Mouse (Mus musculus) neural tube, embryonic 13.5 days (tissue): ENCODE data around the gene Ech1. TPM values are rescaled to one million over a fixed set of nuclear protein-coding genes. Genes with fewer than 3 reads are reported as not detected.

Experiments used
- ATAC-seq: fragments of 200-750 bp; cut with Nextera tagmentation; 2 replicates; pipeline ENCODE4 v1.8.0; 2017; ENCODE audit warnings: low read depth, mild to moderate bottlenecking, moderate TSS enrichment, moderate library complexity
- H3K27ac ChIP-seq: fragments of 300-500 bp; sonication (generic); replicated peaks from 2 replicates; pipeline ENCODE4 v1.5.1; 2015; ENCODE audit warnings: moderate library complexity, mild to moderate bottlenecking, inconsistent platforms
- H3K27me3 ChIP-seq: fragments of 300-500 bp; sonication (generic); 2 replicates; pipeline ENCODE4 v1.6.1; 2015; ENCODE audit warnings: mild to moderate bottlenecking, inconsistent platforms
- H3K36me3 ChIP-seq: fragments of 300-500 bp; sonication (generic); 2 replicates; pipeline ENCODE4 v1.6.1; 2015; ENCODE audit warnings: mild to moderate bottlenecking, inconsistent platforms
- H3K4me1 ChIP-seq: fragments of 300-500 bp; sonication (generic); replicated peaks from 2 replicates; pipeline ENCODE4 v1.6.1; 2015; ENCODE audit warnings: inconsistent platforms
- H3K4me2 ChIP-seq: fragments of 300-500 bp; sonication (generic); 2 replicates; pipeline ENCODE4 v1.6.1; 2015; ENCODE audit warnings: inconsistent platforms, mild to moderate bottlenecking, moderate library complexity
- H3K4me3 ChIP-seq: fragments of 300-500 bp; sonication (generic); 2 replicates; pipeline ENCODE4 v1.5.1; 2015; ENCODE audit warnings: mild to moderate bottlenecking, inconsistent platforms
- H3K9ac ChIP-seq: fragments of 300-500 bp; sonication (generic); 2 replicates; pipeline ENCODE4 v1.6.1; 2015; ENCODE audit warnings: moderate library complexity, mild to moderate bottlenecking, inconsistent platforms
- H3K9me3 ChIP-seq: fragments of 300-500 bp; sonication (generic); 2 replicates; pipeline ENCODE4 v1.6.1; 2016; ENCODE audit warnings: inconsistent platforms
- WGBS: fragments of 180-500 bp; shearing (Covaris S2); methylation state at CpG from one replicate; pipeline ENCODE4 v1.1.7; 2015; 5-methylcytosine and 5-hydroxymethylcytosine counted together
- polyA plus RNA-seq: library from polyadenylated mRNA; unstranded; fragments of >200 nt; fragmentation: Nextera tagmentation; extraction: Ambion mirVana; gene quantifications from 2 replicates; pipeline ENCODE4 v1.2.1, GENCODE M21; 2015

Ech1 gene
- polyA plus RNA-seq, 1 experiment from 2014 or later = 98.1 TPM

- Histone ChIP-seq H3K4me3 (peak overlapping the region; percentile 73), H3K9ac (peak overlapping the region; percentile 91), H3K4me2 (peak overlapping the region; percentile 97), H3K27ac (peak overlapping the region; percentile 100), H3K9me3 (no peaks in the 10 kb centered on the region), H3K4me1 (peaks cover 31% of the 10 kb centered on the region), H3K36me3 (peaks cover 7% of the 10 kb centered on the region; the same call in 1 of the 2 replicates), H3K27me3 (no peaks in the 10 kb centered on the region)
- no peak for ATAC-seq
- 46% methylated on average over 6 of the region's 8 CpGs for WGBS
Observed at GRCm38 (mm10) chr7:28807641-28808220, 17.3 kb upstream of the Ech1 start.

DNA sequence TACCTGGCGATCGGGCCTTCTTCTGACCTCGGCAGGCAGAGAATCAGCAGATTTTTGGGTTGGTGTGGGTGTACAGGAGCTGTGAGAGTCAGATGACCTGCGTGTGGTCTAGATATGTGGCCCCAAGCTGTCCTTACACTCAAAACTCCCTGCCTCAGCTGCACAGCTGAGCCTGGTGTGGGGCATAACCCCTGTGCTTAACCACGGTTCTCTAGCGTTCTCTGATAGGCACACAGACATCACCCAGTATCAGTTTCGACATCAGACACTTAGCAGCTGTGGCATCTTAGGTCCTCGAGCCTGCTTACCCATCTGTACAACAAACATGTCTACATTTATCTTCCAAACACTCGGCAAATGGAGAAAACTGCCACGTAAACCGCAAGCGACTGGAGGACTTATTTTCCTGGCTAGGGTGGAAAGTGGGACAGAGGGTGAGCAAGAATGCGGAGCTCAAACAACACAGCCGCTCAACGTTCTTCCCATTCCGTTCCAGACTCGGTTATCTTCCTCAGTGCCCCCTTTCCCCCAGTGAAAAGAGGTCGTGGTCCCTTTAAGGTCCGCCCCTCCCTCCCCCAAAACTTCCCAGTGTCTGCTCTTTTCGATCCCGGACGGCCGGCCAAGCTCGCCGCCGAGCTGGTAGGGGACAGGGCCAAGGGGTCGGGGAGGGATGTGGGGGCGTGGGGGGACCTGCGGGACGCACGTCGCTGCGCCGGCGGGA lies 16.6 kb upstream of the Ech1 start, which contains the start of gene Hnrnpl:
Gene Hnrnpl, plus strand, starts transcription at position 321 of the 721 bp plus-strand sequence.
- Histone ChIP-seq H3K4me3 (peak within 1 kb of the TSS; percentile 73), H3K9me3 (no peaks in the 10 kb centered on the region), H3K27ac (peak within 1 kb of the TSS; percentile 100), H3K4me2 (peak within 1 kb of the TSS; percentile 97), H3K36me3 (peaks cover 13% of the 10 kb centered on the region), H3K27me3 (no peaks in the 10 kb centered on the region), H3K4me1 (peaks cover 31% of the 10 kb centered on the region), H3K9ac (peak within 1 kb of the TSS; percentile 91)
- WGBS = 4% methylated on average over 35 of the region's 35 CpGs
- no peak for ATAC-seq

DNA sequence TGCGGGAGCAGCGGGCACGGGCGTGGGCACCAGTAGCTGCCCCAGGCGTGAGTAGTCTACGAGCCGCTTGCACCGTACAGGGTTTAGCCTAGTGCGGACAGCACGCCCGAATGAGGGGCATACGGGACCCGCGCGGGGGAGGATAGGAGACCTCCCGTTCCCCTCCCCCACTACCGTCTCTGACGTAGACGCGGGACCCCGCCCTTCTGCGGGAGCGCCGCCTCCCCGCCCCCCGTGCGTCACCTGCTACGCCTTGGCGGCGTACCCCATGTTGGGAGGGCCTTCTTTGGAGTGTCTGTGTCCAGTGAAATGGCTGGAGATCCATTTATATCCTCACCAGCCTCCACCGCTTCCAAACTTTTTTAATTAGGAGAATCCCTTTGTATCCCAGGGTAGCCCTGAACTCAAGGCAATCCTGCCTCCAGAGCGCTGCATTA lies 16.0 kb upstream of the Ech1 start:
- H3K36me3 ChIP-seq = peaks cover 19% of the 10 kb centered on the region
- 1% methylated on average over 29 of the region's 32 CpGs for WGBS

GRCm38 (mm10) chr7:28809401-28810089 lies 15.5 kb upstream of the Ech1 start:
- peak overlapping the region; percentile 91 for H3K9ac ChIP-seq
- H3K9me3 ChIP-seq = no peaks in the 10 kb centered on the region
- H3K4me1 ChIP-seq = peaks cover 40% of the 10 kb centered on the region
- H3K36me3 ChIP-seq = peaks cover 25% of the 10 kb centered on the region
- H3K27me3 ChIP-seq = no peaks in the 10 kb centered on the region
- peak; percentile 23 for ATAC-seq
- 2% methylated on average over 35 of the region's 35 CpGs for WGBS
- H3K4me2 ChIP-seq = peak overlapping the region; percentile 97
- peak overlapping the region; percentile 100 for H3K27ac ChIP-seq
- peak overlapping the region; percentile 73 for H3K4me3 ChIP-seq

More for the DNA sequence above, 16.0 kb upstream of the Ech1 start:
- H3K9ac ChIP-seq = peak overlapping the region; percentile 91
- peaks cover 34% of the 10 kb centered on the region for H3K4me1 ChIP-seq
- peak overlapping the region; percentile 100 for H3K27ac ChIP-seq
- no peaks in the 10 kb centered on the region for H3K9me3 ChIP-seq
- no peaks in the 10 kb centered on the region for H3K27me3 ChIP-seq
- peak; percentile 52 for ATAC-seq
- peak overlapping the region; percentile 97 for H3K4me2 ChIP-seq
- peak overlapping the region; percentile 73 for H3K4me3 ChIP-seq

DNA sequence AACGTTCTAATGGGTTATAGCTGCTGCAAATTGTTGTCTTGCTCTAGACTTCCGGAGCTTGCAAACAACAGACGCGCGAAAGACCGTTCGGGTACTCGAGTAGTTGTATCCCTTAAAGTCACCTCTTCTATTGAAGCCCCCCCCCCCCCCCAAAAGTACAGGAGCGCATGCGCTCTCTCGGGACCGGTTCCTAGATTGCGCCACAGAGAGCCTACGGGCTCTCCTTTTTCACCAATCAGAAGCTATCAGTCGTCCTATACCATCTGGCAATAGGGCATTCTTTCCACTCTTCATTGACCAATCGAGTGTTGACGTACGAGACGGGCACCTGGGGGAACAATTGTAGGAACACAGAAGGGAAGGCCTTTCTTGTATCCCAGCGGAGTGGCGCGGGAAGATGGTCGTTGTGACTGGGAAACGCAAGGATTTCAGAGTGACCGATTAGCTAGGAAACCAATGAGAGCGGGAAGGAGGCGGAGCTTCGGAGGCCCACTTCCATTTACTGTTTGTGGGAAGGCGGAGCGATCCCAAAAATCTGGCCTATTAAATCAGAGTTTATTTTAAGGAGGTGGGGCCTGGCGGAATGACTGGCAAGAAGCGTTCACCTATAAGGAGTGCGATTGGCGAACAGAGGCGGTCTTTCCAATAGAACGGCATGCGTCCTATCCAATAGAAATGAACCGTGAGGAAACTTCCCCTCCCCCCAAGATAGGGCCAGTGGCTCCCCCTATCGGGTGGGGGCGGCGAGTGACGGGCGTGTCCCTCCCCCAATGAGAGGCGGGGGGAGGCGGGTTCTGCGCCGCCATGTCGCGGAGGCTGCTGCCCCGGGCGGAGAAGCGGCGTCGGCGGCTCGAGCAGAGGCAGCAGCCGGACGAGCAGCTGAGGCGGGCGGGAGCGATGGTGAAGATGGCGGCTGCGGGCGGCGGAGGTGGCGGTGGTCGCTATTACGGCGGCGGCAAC lies 14.6 kb upstream of the Ech1 start:
- H3K4me2 ChIP-seq = peak overlapping the region; percentile 97
- H3K4me3 ChIP-seq = peak overlapping the region; percentile 73
- H3K27me3 ChIP-seq = no peaks in the 10 kb centered on the region
- ATAC-seq = peak; percentile 93
- peak overlapping the region; percentile 100 for H3K27ac ChIP-seq
- peaks cover 33% of the 10 kb centered on the region for H3K36me3 ChIP-seq
- no peaks in the 10 kb centered on the region for H3K9me3 ChIP-seq
- H3K9ac ChIP-seq = peak overlapping the region; percentile 94
- peaks cover 47% of the 10 kb centered on the region for H3K4me1 ChIP-seq
- under 1% methylated on average over 70 of the region's 70 CpGs for WGBS

DNA sequence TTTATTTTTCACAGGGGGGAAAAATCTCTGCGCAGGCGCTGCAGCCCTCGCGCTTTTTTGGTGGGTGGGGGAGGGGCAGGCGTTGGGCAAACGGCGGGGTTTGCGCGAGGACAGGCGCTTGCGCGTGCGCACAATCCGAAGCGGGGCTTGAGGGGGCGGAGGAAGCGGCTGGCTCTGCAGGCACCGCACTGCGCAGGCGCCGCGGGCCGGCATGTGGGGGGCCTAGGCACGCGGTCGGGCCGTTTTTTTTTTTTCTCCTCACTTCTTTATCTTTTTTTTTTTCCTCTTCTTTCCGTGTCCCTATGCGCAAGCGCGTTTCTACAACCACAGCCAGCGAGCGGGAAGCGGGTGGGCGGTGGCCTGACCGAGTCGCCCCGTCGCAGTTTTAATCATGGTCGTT lies 13.8 kb upstream of the Ech1 start:
- peak; percentile 44 for ATAC-seq
- peak overlapping the region; percentile 93 for H3K4me2 ChIP-seq
- H3K9me3 ChIP-seq = no peaks in the 10 kb centered on the region
- H3K27me3 ChIP-seq = no peaks in the 10 kb centered on the region
- H3K4me1 ChIP-seq = peaks cover 55% of the 10 kb centered on the region
- H3K9ac ChIP-seq = peak overlapping the region; percentile 94
- H3K36me3 ChIP-seq = peaks cover 42% of the 10 kb centered on the region
- H3K27ac ChIP-seq = peak overlapping the region; percentile 100
- WGBS = under 1% methylated on average over 40 of the region's 40 CpGs
- peak overlapping the region; percentile 73 for H3K4me3 ChIP-seq

DNA sequence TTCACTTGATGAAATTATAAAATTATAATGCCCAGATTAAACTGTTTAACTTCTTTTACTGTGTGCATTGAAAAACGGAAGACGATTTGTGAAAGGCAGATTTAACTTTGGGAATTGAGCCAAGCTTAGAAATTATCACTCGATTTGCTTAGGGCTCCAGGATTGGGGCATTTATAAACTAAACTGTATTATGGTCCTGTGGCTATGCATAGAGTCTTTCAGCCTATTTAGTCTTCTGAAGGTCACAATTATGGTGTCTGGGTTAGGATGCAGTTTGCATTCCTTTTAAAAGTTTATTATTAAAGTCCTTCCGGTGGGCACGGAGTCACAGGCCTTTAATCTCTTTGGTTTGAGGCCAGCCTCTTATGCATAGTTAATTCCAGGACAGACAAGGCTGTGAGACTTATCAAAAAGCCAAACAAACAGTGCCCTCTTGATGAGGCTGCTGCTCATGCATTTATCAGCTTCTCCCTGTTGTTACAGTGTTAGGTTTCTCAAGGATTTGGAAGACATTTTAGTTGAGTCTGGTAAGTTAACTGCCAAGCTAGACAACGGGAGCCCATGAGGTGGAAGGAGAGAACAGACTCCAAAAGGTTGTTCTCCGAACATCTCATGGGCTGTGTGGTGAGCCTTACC lies 13.3 kb upstream of the Ech1 start:
- Histone ChIP-seq H3K4me3 (peak overlapping the region; percentile 73), H3K27me3 (no peaks in the 10 kb centered on the region), H3K36me3 (peaks cover 47% of the 10 kb centered on the region), H3K27ac (peak overlapping the region; percentile 100; the same call in 1 of the 2 replicates), H3K9ac (peak overlapping the region; percentile 94), H3K9me3 (no peaks in the 10 kb centered on the region), H3K4me2 (peak overlapping the region; percentile 93), H3K4me1 (peaks cover 61% of the 10 kb centered on the region)
- no peak for ATAC-seq
- 11% methylated on average over 7 of the region's 7 CpGs for WGBS

- no peak for ATAC-seq
- Histone ChIP-seq H3K27me3 (no peaks in the 10 kb centered on the region), H3K9me3 (no peaks in the 10 kb centered on the region), H3K27ac (0 out of 2 replicates have a peak overlapping the region, but pooled peaks have one; percentile 2), H3K4me3 (peak overlapping the region; percentile 73), H3K36me3 (peaks cover 54% of the 10 kb centered on the region), H3K9ac (peak overlapping the region; percentile 94), H3K4me1 (peaks cover 68% of the 10 kb centered on the region), H3K4me2 (peak overlapping the region; percentile 93)
- WGBS = 82% methylated on average over 4 of the region's 4 CpGs
Observed at GRCm38 (mm10) chr7:28812436-28812835, 12.6 kb upstream of the Ech1 start.

DNA sequence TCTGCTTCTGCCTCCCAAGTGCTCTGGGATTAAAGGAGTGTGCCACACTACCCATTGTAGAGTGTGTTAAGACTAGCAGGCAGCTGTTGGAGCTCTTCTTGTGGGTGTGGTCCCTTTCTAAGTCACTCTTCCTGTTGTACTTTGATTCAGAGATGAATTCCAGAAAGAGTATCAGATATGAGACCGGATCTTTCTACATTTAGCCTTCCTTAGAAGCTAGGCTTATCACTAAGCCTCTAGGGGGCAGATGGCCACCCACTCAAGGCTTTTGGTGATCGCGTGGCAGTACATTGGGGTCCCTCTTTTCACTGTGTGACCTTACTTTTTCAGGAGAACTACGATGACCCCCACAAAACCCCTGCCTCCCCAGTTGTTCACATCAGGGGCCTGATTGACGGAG lies 12.1 kb upstream of the Ech1 start:
- no peaks in the 10 kb centered on the region for H3K9me3 ChIP-seq
- WGBS = 85% methylated on average over 5 of the region's 5 CpGs
- no peak for ATAC-seq
- H3K27ac ChIP-seq = no peak overlapping the region
- H3K4me2 ChIP-seq = peak overlapping the region; percentile 93
- H3K4me3 ChIP-seq = peak overlapping the region; percentile 73
- H3K36me3 ChIP-seq = peaks cover 59% of the 10 kb centered on the region
- peak overlapping the region; percentile 94 for H3K9ac ChIP-seq
- no peaks in the 10 kb centered on the region for H3K27me3 ChIP-seq
- H3K4me1 ChIP-seq = peaks cover 68% of the 10 kb centered on the region

- Histone ChIP-seq H3K9me3 (no peaks in the 10 kb centered on the region), H3K27me3 (no peaks in the 10 kb centered on the region), H3K36me3 (peaks cover 74% of the 10 kb centered on the region), H3K4me1 (peaks cover 75% of the 10 kb centered on the region), H3K4me3 (no peak overlapping the region), H3K9ac (no peak overlapping the region; the same call in 1 of the 2 replicates), H3K27ac (no peak overlapping the region), H3K4me2 (no peak overlapping the region)
- ATAC-seq = no peak
- 90% methylated on average over 5 of the region's 5 CpGs for WGBS
Observed at GRCm38 (mm10) chr7:28814306-28815034, 10.5 kb upstream of the Ech1 start.
